Mouse (Mus musculus): ENCODE results near the gene Slc35f3. TPM values are rescaled to one million over a fixed set of nuclear protein-coding genes. Genes with fewer than 3 reads are reported as not detected.

Slc35f3 gene
- not detected for total RNA-seq (2023)

DNA sequence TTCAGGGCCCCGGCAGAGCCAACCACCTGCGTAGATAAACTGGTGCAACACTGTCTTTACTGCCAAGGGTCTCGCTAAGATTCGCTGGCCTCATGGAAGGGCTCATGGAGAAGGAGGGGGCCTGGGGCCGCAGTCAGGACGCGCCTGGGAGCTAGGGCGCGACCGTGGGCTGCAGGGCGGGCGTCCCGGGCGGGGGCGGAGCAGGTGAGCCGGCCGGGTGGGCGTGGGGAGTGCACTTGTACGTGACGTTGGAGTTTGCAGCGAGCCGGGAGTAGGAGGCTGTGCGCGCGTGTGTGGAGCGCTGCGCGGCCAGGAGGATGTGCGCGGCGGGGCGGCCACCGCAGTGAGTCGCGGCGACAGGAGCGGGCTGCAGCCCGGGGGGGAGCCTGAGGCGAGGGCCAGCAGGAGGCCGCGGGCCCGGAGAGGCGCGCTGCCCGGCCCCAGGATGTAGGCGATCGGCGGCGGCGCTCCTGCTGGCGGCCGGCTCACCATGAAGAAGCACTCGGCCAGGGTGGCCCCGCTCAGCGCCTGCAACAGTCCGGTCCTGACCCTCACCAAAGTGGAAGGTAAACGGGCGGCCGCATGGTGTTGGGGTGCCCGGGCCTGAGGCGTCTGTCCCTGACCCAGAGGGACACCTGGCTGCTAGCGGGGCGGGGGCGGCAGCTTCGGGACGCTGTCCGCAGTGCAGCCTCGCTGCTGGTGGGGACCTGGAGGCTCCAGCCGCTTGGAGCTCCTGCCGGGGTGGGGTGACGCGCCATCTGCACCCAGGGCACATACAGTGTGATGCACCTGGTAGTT lies at the start of gene Slc35f3:
Gene Slc35f3 (plus strand): TSS at position 263 of the 798 bp plus-strand sequence.

DNA sequence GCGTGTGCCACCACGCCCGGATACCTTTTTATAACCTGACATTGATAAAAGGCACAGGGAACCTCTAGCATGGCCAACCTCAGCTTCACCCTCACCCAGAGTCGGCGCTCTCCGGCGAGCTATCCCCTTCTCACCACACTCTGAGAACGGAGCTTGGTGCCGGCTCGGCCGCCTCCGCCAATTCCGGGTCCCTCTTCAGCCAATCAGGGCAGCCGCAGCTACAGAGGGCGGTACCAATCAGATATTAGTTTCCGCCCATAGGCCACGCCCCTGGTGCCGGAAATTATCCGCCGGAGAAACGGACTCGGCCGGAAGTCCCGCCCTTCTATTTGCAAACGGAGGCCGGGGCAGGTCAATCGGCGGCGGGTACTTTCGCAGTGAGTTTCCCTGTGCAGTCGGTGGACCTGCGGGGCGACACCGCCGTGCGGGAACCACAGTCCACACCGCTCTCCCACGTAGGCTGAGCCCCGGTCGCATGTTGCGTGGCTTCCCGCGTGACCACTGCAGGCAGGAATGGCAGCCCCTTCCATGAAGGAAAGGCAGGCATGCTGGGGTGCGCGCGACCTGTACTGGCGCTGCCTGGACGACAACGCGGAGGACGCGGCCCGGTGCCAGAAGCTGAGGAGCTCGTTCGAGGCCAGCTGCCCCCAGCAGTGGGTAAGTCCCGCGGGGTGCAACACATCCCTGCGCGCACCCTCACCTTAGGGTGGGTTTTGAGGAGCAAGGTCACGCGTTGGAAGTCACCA lies 124.0 kb downstream of the Slc35f3 start, which contains the start of gene Coa6:
Gene Coa6 (plus strand): TSS at position 342 of the 746 bp plus-strand sequence.

Other genes with a start within 250 kb of the Slc35f3 start
- gene Coa6, start 124.0 kb downstream of the Slc35f3 start, total RNA-seq (2023): 10 to 100 TPM; 10.8 to 16.5 TPM
- 10 to 100 TPM; 15.5 to 16.7 TPM for gene Tarbp1, start 176.5 kb downstream of the Slc35f3 start, total RNA-seq (2023)

Data from T-cell, adult 66 days (primary cell).